Mouse (Mus musculus) testis, adult 2 months (tissue): ENCODE data around the gene Denr.

Source experiments
- CTCF ChIP-seq: fragments of 200-500 bp; IDR thresholded peaks from 2 replicates; pipeline ENCODE4 v1.5.1; 2012; ENCODE audit warnings: low read depth, mild to moderate bottlenecking, inconsistent platforms, low read length, moderate library complexity; ENCODE audit not compliant: control insufficient read depth, insufficient read depth, insufficient replicate concordance
- POLR2A ChIP-seq: fragments of 200-500 bp; IDR thresholded peaks from 2 replicates; pipeline ENCODE4 v1.6.1; 2012; ENCODE audit warnings: low read depth, mild to moderate bottlenecking, inconsistent platforms, low read length, moderate library complexity; ENCODE audit not compliant: control insufficient read depth

- TF ChIP-seq CTCF, result no peak
- TF ChIP-seq POLR2A, result no peak
Measured at GRCm38 (mm10) chr5:123896395-123896794, 10.6 kb upstream of the Denr start.
